Mouse (Mus musculus): ENCODE measurements around the gene Mrps10.

DNA sequence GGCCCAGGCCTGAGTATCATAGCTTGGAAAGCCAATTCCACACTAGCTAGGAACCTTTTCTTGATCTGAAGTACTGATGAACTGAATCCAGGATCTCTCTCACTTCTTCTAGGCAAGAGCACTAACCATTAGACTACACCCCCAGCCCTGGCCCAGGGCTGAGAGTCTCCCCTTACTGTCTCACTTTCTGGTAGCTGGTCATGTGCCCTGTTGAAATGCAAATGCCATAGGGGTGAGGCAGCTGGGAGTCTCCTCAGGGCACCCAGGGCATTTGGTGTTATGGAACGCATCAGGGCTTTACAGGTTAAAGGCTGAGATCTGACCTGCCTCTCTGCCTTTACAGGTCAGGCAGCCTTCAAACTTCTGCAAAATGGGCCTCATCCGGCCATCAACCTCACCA, 51.5 kb downstream of the Mrps10 start:
- TF ChIP-seq POLR2A (IDR thresholded peaks at IDR 0.05; ENCODE audit: borderline replicate concordance, extremely low read depth, low read depth, low read length): no peak
- TF ChIP-seq CTCF (IDR thresholded peaks at IDR 0.05; ENCODE audit: insufficient read depth, low read length): no peak
